Mouse (Mus musculus) Patski (cell line): ENCODE data around the gene Twf1. TPM values are rescaled to one million over a fixed set of nuclear protein-coding genes. Genes with fewer than 3 reads are reported as not detected.

Experiments
- ATAC-seq: fragments of 100-300 bp; one replicate; pipeline ENCODE4 v1.8.0; 2021
- CTCF ChIA-PET: fragments of 350-600 bp; sonication (Branson Sonifier 250); formaldehyde crosslinking; loops from one replicate; lab custom pipeline; 2022; ENCODE audit warnings: inconsistent platforms; lab: Charles Lee
- POLR2A ChIA-PET: fragments of 350-600 bp; sonication (Branson Sonifier 250); formaldehyde crosslinking; loops from one replicate; lab custom pipeline; 2022; ENCODE audit warnings: antibody characterized with exemption, inconsistent platforms; lab: Charles Lee
- DNase-seq: peaks from one replicate; pipeline ENCODE4 v3.0.0-alpha.2; 2011; ENCODE audit warnings: low read depth, low spot score
- H3K27me3 ChIP-seq: fragments of 371-371 bp; one replicate; pipeline ENCODE4 v1.5.1; 2021
- CTCF ChIP-seq: fragments of 100-300 bp; IDR thresholded peaks from one replicate; pipeline ENCODE4 v1.5.1; 2021
- in situ Hi-C: fragments of 300-500 bp; cut with MboI; formaldehyde crosslinking; loops from 3 replicates; pipeline ENCODE4 v1.11.1; 2018; ENCODE audit warnings: low pct_unique_long_range_greater_than_20kb, mixed read lengths
- polyA plus RNA-seq: library from polyadenylated mRNA; unstranded; gene quantifications from one replicate; pipeline ENCODE4 v1.2.3, GENCODE M21; 2021

Gene Twf1
- polyA plus RNA-seq, 1 experiment from 2014 or later, result 112 TPM

GRCm38 (mm10) chr15:94544052-94544636 lies 45.5 kb downstream of the Twf1 start:
- in situ Hi-C loops, result loop anchor here (25.0 kb wide), 1 partner anchor 1282 kb away; no protein-coding TSS in a partner anchor
- POLR2A ChIA-PET, result interaction anchor here (0.9 kb wide), 1 partner anchor 45 kb away, joined by 3 read pairs; the partner anchor contains the start of gene Twf1
- no peak for ATAC-seq
- no peak for TF ChIP-seq CTCF
- no peaks in the 10 kb centered on the region for H3K27me3 ChIP-seq
- CTCF ChIA-PET, result no interaction called here
- no peak for DNase-seq

- DNase-seq (peak; percentile 78), ATAC-seq (peak; percentile 99)
- POLR2A ChIA-PET, result interaction anchor here (0.9 kb wide), 1 partner anchor 46 kb away, joined by 3 read pairs; the partner anchor contains the start of gene Twf1
- no peak for TF ChIP-seq CTCF
- no peaks in the 10 kb centered on the region for H3K27me3 ChIP-seq
- in situ Hi-C loops, result loop anchor here (25.0 kb wide), 1 partner anchor 1281 kb away; no protein-coding TSS in a partner anchor
- CTCF ChIA-PET, result no interaction called here
Measured at GRCm38 (mm10) chr15:94543409-94544051, 46.2 kb downstream of the Twf1 start, which contains the start of the genes Pus7l and Irak4. TSS of gene Pus7l (minus strand) at chr15:94543547. TSS of gene Irak4 (plus strand) at chr15:94543643.

- CTCF ChIA-PET, result interaction anchor here (0.6 kb wide), 1 partner anchor 824 kb away, joined by 3 read pairs; no protein-coding TSS in a partner anchor
- DNase-seq, result no peak
- in situ Hi-C loops, result loop anchor here (25.0 kb wide), 1 partner anchor 1280 kb away; no protein-coding TSS in a partner anchor
- H3K27me3 ChIP-seq, result no peaks in the 10 kb centered on the region
- POLR2A ChIA-PET, result interaction anchor here (0.9 kb wide), 1 partner anchor 47 kb away, joined by 3 read pairs; the partner anchor contains the start of gene Twf1
- TF ChIP-seq CTCF, result no peak
- peak; percentile 89 for ATAC-seq
Measured at GRCm38 (mm10) chr15:94542567-94543408, 46.9 kb downstream of the Twf1 start.

DNA sequence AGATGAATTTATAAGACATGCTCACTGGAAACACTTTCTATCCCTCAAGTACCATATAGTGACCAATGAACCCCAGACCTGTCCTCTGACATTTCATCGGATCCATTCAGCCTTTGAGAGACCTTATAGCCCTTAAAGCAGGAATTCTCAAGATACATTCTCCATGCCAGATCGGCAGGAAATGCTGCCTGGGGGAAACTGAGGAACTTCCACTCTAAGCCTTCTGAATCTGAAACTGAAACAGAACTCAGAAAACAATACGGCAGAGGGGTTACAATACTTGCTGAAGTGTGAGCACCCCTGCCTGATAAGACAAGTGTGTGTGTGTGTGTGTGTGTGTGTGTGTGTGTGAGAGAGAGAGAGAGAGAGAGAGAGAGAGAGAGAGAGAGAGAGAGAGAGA lies 50.4 kb downstream of the Twf1 start:
- ChIA-PET POLR2A (no interaction called here), CTCF (no interaction called here)
- ATAC-seq (no peak), DNase-seq (no peak)
- in situ Hi-C loops, result loop anchor here (25.0 kb wide), 1 partner anchor 1277 kb away; no protein-coding TSS in a partner anchor
- H3K27me3 ChIP-seq, result no peaks in the 10 kb centered on the region
- TF ChIP-seq CTCF, result no peak

- no peaks in the 10 kb centered on the region for H3K27me3 ChIP-seq
- in situ Hi-C loops, result loop anchor here (25.0 kb wide), 1 partner anchor 1273 kb away; no protein-coding TSS in a partner anchor
- no peak for TF ChIP-seq CTCF
- DNase-seq (no peak), ATAC-seq (no peak)
- POLR2A ChIA-PET, result no interaction called here
- CTCF ChIA-PET, result no interaction called here
Measured at GRCm38 (mm10) chr15:94535521-94535920, 54.2 kb downstream of the Twf1 start.

DNA sequence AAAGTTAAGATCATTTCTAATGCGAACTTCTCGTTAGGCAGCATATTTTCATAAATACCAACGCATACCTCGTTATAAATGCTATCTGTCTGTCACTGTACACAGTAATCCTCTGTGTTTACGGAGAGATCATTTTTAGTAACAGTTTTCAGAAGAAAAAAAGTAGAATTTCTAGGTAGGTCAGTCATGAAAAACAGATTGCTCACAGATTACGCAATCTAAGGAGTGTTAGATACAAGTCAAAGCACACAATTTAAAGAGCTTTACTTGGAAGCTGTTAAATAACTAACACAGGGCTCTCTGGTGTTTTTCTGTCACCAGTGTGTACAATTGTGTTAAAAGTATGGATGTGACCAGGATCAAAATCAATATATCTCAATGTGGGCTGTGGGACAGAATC lies 56.7 kb downstream of the Twf1 start:
- ChIA-PET CTCF (interaction anchor here (1.3 kb wide), 1 partner anchor 13 kb away, joined by 3 read pairs; no protein-coding TSS in a partner anchor), POLR2A (no interaction called here)
- H3K27me3 ChIP-seq, result no peaks in the 10 kb centered on the region
- ATAC-seq (no peak), DNase-seq (no peak)
- in situ Hi-C loops, result loop anchor here (25.0 kb wide), 1 partner anchor 1271 kb away; no protein-coding TSS in a partner anchor
- TF ChIP-seq CTCF, result no peak

GRCm38 (mm10) chr15:94532306-94532705 lies 57.4 kb downstream of the Twf1 start:
- CTCF ChIA-PET, result interaction anchor here (0.7 kb wide), 1 partner anchor 144 kb away, joined by 3 read pairs; no protein-coding TSS in a partner anchor
- DNase-seq (no peak), ATAC-seq (no peak)
- POLR2A ChIA-PET, result no interaction called here
- in situ Hi-C loops, result loop anchor here (25.0 kb wide), 1 partner anchor 1270 kb away; no protein-coding TSS in a partner anchor
- H3K27me3 ChIP-seq, result no peaks in the 10 kb centered on the region
- TF ChIP-seq CTCF, result no peak

- ATAC-seq, result no peak
- CTCF ChIA-PET, result no interaction called here
- no peak for TF ChIP-seq CTCF
Measured at GRCm38 (mm10) chr15:94530519-94530918, 59.2 kb downstream of the Twf1 start.

More at GRCm38 (mm10) chr15:94530519-94530918, 59.2 kb downstream of the Twf1 start:
- no peaks in the 10 kb centered on the region for H3K27me3 ChIP-seq
- no peak for DNase-seq
- in situ Hi-C loops, result loop anchor here (25.0 kb wide), 1 partner anchor 1268 kb away; no protein-coding TSS in a partner anchor
- POLR2A ChIA-PET, result no interaction called here

Other genes starting within 250 kb of the Twf1 start
- gene Adamts20, start 124.5 kb downstream of the Twf1 start, polyA plus RNA-seq, result 0.03 TPM
- gene Pus7l, start 46.3 kb downstream of the Twf1 start, polyA plus RNA-seq, result 3.6 TPM
- 28.0 TPM for gene Irak4, start 46.2 kb downstream of the Twf1 start, polyA plus RNA-seq
- 7.7 TPM for gene Tmem117, start 39.3 kb upstream of the Twf1 start, polyA plus RNA-seq